Mouse (Mus musculus) neural tube, embryonic 15.5 days (tissue): ENCODE data around the gene Xdh. TPM values are rescaled to one million over a fixed set of nuclear protein-coding genes. Genes with fewer than 3 reads are reported as not detected.

Source experiments
- ATAC-seq: fragments of 200-750 bp; cut with Nextera tagmentation; 2 replicates; pipeline ENCODE4 v1.8.0; 2017; ENCODE audit warnings: mild to moderate bottlenecking, moderate TSS enrichment, moderate library complexity; ENCODE audit not compliant: low FRiP score
- H3K27ac ChIP-seq: fragments of 300-500 bp; sonication (generic); replicated peaks from 2 replicates; pipeline ENCODE4 v1.5.1; 2015; ENCODE audit warnings: mild to moderate bottlenecking, inconsistent platforms
- H3K27me3 ChIP-seq: fragments of 300-500 bp; sonication (generic); replicated peaks from 2 replicates; pipeline ENCODE4 v1.6.1; 2015; ENCODE audit warnings: inconsistent platforms
- H3K36me3 ChIP-seq: fragments of 300-500 bp; sonication (generic); 2 replicates; pipeline ENCODE4 v1.6.1; 2015; ENCODE audit warnings: inconsistent platforms
- H3K4me1 ChIP-seq: fragments of 300-500 bp; sonication (generic); 2 replicates; pipeline ENCODE4 v1.6.1; 2015; ENCODE audit warnings: inconsistent platforms
- H3K4me2 ChIP-seq: fragments of 300-500 bp; sonication (generic); 2 replicates; pipeline ENCODE4 v1.6.1; 2015; ENCODE audit warnings: inconsistent platforms, mild to moderate bottlenecking, moderate library complexity
- H3K4me3 ChIP-seq: fragments of 300-500 bp; sonication (generic); replicated peaks from 2 replicates; pipeline ENCODE4 v1.5.1; 2015; ENCODE audit warnings: mild to moderate bottlenecking, inconsistent platforms
- H3K9ac ChIP-seq: fragments of 300-500 bp; sonication (generic); replicated peaks from 2 replicates; pipeline ENCODE4 v1.6.1; 2015; ENCODE audit warnings: mild to moderate bottlenecking, inconsistent platforms
- H3K9me3 ChIP-seq: fragments of 300-500 bp; sonication (generic); replicated peaks from 2 replicates; pipeline ENCODE4 v1.6.1; 2016; ENCODE audit warnings: inconsistent platforms
- WGBS: fragments of 180-500 bp; shearing (Covaris S2); methylation state at CpG from one replicate; pipeline ENCODE4 v1.1.7; 2015; ENCODE audit warnings: mixed read lengths; 5-methylcytosine and 5-hydroxymethylcytosine counted together
- polyA plus RNA-seq: library from polyadenylated mRNA; unstranded; fragments of >200 nt; fragmentation: Nextera tagmentation; extraction: Ambion mirVana; gene quantifications from 2 replicates; pipeline ENCODE4 v1.2.1, GENCODE M21; 2015

Gene Xdh
- polyA plus RNA-seq, 1 experiment from 2014 or later = 0.47 TPM

GRCm38 (mm10) chr17:73836601-73837000 lies 113.4 kb downstream of the Xdh start:
- H3K9ac ChIP-seq = no peak overlapping the region
- H3K36me3 ChIP-seq = no peaks in the 10 kb centered on the region
- WGBS = 91% methylated on average over 3 of the region's 3 CpGs
- no peak overlapping the region for H3K4me3 ChIP-seq
- H3K27me3 ChIP-seq = no peaks in the 10 kb centered on the region
- H3K9me3 ChIP-seq = no peaks in the 10 kb centered on the region
- no peak overlapping the region for H3K27ac ChIP-seq
- ATAC-seq = no peak
- no peaks in the 10 kb centered on the region for H3K4me1 ChIP-seq
- no peak overlapping the region for H3K4me2 ChIP-seq

Other genes with a start within 250 kb of the Xdh start
- 25.3 and 28.9 TPM in 2 replicates for gene Galnt14, start 239.7 kb downstream of the Xdh start, polyA plus RNA-seq
- gene Ehd3, start 146.1 kb downstream of the Xdh start, polyA plus RNA-seq = 24.4 and 24.5 TPM in 2 replicates
- gene Srd5a2, start 97.7 kb upstream of the Xdh start, polyA plus RNA-seq = 0.24 and 0.33 TPM in 2 replicates